Mouse (Mus musculus) kidney, adult 10 weeks (tissue): ENCODE data around the gene Olfr738. TPM values are rescaled to one million over a fixed set of nuclear protein-coding genes. Genes with fewer than 3 reads are reported as not detected.

Experiments
- polyA plus RNA-seq: library from polyadenylated mRNA; stranded (reverse); fragments of 350-450 nt; fragmentation: Illumina TruSeq; extraction: RNeasy Lipid Tissue Mini Kit (QIAGEN cat#74804); gene quantifications from one replicate; pipeline ENCODE4 v1.2.3, GENCODE M21; 2014; ENCODE audit warnings: low read depth, low replicate concordance

Olfr738 gene
- polyA plus RNA-seq: not detected

DNA sequence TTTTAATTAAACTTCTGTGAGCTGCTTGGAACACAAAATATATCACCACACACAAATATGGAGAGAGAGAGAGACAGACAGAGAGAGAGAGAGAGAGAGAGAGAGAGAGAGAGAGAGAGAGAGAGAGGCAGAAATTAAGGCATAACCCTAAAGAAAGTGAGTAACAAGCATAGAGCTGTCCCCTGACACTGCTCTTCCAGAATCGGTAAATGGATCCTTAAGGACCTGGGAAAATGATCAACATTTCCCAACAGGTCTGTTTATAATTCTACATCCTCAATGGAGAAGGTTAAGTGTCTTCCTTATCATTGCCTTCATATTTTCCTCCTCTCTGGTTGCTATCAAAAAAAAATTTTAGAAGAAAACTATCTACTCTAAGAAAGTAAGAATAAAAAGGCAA, at the start of gene Olfr738:
Gene Olfr738, plus strand, starts transcription at position 301 of the 400 bp plus-strand sequence.

DNA sequence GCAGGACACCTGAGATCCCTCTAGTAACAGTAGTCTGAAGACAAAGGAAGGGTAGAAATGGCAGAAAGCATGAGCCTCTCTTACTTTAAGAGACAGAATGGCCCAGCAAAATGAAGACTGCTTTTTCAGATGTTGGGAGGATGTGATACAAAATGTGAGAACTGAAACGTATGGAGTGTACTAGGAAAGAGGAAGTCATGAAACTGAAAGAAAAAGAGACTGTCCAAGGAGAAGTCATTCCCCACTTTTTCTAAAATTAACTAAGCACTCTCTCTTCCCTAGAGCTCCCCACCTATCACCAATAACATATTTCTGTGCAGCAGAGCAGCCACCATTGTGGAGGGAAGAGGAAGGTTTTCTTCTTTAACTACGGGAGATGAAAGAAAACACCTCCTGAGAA, 49.8 kb upstream of the Olfr738 start, which contains the start of gene Tlr11:
Gene Tlr11, plus strand, starts transcription at position 322 of the 400 bp plus-strand sequence.

DNA sequence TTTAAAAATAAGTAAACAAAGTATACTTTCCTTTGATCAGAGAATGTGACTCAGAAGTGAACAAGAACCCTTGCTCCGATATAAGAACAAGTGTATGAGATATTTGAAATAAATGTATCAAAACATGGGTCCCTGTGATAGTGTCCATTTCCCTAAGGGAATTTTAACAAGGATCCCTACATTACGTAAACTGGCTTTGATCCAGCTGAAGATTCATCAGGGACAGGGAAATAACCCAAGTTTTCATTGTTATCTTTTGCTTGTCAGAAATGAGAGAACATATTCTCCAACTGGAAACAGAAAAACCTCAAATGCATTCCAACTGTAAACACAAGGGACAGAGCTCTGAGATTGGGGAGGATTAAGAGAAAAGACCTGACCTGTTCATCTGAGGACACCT, 26.5 kb upstream of the Olfr738 start, which contains the start of gene Olfr736:
Gene Olfr736, plus strand, starts transcription at position 301 of the 400 bp plus-strand sequence.

DNA sequence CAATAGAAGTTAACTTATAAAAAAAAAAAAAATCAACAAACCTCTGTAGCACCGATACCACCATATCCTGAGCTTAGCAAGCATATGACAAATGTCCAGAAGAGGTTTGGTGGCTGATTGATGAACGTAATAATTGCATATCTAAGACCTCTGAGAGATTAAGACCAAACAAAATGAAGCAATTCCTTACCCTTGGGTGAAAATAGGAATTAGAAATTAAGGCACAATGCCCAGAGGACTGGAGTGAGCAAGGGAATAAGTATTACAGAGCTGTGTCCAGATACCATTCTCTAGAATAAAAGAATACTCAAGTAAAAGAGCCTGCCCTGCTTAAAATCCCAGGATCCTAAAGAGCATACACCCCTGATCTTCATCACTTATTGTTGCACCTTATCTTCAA, 11.0 kb downstream of the Olfr738 start, which contains the start of gene Olfr739:
Gene Olfr739, plus strand, starts transcription at position 301 of the 400 bp plus-strand sequence.

DNA sequence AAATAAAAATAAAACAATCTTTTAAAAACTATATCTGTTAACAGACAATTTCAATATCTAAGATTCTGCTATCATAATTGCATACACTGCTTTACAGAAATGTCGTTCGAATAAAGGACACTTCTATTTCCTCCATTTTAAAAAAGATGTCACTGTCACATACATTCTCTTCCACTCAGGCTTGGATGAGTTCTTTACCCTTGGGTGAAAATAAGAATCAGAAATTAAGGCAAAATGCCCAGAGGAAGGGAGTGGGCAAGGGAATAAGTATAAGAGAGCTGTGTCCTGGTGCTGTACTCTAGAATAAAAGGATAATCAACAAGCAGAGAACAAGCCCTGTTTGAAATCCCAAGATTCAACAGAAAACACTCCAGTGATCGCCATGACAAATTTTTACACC, 37.9 kb downstream of the Olfr738 start, which contains the start of gene Olfr740:
Gene Olfr740, plus strand, starts transcription at position 301 of the 400 bp plus-strand sequence.

Other genes starting within 250 kb of the Olfr738 start
- gene Olfr730, start 219.4 kb upstream of the Olfr738 start, polyA plus RNA-seq: not detected
- gene Olfr731, start 165.7 kb upstream of the Olfr738 start, polyA plus RNA-seq: not detected
- not detected for gene Olfr732, start 123.4 kb upstream of the Olfr738 start, polyA plus RNA-seq
- not detected for gene Olfr733, start 106.0 kb upstream of the Olfr738 start, polyA plus RNA-seq
- not detected for gene Olfr734, start 80.8 kb upstream of the Olfr738 start, polyA plus RNA-seq
- gene Olfr735, start 58.7 kb upstream of the Olfr738 start, polyA plus RNA-seq: not detected
- 0.24 TPM for gene Tlr11, start 49.7 kb upstream of the Olfr738 start, polyA plus RNA-seq
- gene Olfr736, start 26.4 kb upstream of the Olfr738 start, polyA plus RNA-seq: not detected
- not detected for gene Olfr739, start 11.1 kb downstream of the Olfr738 start, polyA plus RNA-seq
- gene Olfr740, start 38.0 kb downstream of the Olfr738 start, polyA plus RNA-seq: not detected
- not detected for gene Olfr741, start 65.2 kb downstream of the Olfr738 start, polyA plus RNA-seq
- gene Olfr742, start 96.0 kb downstream of the Olfr738 start, polyA plus RNA-seq: not detected
- gene Olfr743, start 114.3 kb downstream of the Olfr738 start, polyA plus RNA-seq: not detected
- not detected for gene Olfr744, start 207.3 kb downstream of the Olfr738 start, polyA plus RNA-seq
- not detected for gene Olfr745, start 231.8 kb downstream of the Olfr738 start, polyA plus RNA-seq
- not detected for gene Olfr746, start 239.5 kb downstream of the Olfr738 start, polyA plus RNA-seq